Mouse (Mus musculus) testis, postnatal 10 days (tissue): ENCODE results near the gene Styxl1.

Experiments
- DNase-seq: peaks from one replicate; pipeline ENCODE4 v3.0.0; 2021; ENCODE audit warnings: low spot score

Styxl1 gene

DNA sequence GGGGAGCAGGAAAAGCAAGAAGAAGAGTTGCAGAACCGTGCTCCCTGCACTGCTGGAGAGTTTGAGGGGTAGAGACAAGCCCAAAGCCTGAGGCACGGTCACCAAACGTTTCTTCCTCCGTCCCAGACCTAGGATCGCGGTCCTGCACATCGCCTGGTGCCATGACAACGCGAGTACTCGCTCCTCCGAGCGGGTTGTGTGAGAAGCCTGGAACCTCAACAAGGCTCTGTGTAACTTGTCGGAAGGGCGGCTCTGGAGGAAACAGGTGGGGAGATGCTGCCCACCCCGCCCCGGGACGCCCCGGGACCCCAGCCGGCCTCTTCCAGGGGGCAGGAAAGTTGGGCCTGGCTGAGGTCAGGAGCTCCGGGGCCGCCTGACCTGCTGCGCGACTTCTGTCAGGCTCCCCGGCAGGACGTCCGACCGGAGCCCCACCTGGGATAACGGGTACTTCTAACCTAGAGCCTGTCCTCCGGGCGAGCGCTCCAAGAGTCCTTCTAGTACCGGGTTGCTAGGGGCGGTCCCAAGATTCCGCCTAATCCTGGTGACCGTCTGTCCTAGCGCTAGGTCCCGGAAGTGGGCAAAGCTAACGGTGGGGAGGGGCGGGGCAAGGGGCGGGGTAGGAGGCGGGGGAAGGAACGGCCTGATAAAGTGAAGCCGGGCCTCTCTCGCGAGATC lies at the start of gene Styxl1:
Gene Styxl1 (minus strand): TSS at position 590 of the 675 bp plus-strand sequence.
- DNase-seq = no peak

DNA sequence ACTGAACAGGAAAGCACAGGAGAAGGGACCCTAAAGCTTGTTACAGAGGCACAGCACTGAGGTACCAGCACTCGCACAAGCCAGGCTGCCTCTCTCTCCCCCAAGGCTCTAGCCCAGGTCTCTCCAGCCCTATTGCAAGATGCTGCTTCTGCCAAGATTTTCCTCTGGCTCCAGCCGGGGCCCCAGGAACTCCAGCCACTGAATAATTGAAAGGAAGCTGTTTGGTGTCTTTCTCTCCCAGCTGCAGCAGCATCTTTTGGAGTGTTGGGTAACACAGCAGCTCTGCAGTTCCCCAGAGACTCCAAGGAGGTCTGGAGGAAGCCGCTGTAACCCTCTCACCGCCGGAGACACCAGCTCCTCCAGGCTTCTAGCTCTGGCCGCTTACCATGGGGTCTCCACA lies 48.0 kb upstream of the Styxl1 start:
- no peak for DNase-seq

DNA sequence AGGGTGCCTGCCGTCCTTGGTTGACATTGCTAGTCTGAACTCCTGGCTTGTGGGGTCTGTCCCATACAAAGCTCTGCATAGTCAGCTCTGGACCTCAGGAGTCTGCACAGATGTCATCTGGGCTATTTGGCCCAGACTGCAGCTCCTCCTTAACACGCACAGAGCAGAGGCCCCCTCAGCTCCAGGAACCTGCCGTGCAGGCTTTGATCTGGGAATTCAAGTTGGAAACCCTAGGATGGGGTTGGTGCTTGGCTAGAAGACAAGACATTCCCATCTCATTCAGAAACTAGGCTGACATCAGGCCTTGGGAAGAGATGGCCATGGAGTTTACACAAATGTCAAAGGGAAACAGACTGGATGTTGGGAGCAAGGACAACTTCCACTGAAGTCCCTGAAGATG lies 46.3 kb upstream of the Styxl1 start:
- DNase-seq = no peak

DNA sequence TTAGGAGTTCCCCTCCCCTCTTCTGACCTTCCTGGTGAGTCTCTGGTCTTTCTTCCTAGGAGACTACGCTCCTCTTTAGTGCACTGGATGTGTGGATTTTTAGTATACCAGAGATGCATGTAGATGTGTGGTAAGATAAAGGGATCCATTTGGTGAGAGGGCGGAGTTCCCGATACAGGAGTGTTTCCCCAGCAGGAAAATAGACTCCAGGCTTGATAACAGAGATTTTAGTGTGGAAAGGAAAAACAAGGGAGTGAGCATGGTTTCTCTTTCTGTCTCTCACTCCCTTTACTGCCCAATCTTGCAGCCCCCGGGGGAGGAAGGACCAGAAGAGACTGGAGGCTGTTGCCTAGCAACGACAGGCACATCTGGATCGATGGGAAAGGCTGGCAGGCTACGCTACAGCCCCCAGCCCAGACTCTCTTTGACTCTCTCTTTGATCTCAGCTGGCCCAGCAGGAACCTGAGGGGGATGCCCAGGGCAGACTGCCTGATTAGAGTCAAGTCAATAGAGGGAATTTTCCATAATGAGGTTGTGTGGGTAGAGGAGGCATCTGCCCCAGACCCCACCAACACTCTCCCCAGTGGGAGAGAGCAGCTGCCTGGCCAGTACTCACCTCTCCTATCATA lies 44.2 kb upstream of the Styxl1 start:
- no peak for DNase-seq

DNA sequence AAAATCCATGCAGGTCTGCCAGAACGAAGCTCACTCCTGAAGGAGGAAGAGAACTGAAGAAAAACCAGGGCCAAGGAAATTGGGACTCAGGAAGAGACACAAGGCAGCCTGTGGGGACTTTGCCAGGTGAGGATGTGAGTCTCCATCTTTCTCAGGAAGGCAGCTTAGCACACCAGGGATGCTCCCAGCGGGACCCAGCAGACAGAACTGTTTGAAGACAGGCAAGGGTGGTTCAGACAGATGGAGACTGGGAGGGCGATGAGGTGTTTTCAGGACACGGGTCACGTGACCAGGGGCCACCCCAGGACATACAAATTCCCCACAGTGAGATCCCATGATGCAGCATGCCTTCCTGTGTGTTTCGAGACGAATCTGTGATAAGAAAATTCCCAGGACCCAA lies 40.3 kb upstream of the Styxl1 start:
- no peak for DNase-seq

DNA sequence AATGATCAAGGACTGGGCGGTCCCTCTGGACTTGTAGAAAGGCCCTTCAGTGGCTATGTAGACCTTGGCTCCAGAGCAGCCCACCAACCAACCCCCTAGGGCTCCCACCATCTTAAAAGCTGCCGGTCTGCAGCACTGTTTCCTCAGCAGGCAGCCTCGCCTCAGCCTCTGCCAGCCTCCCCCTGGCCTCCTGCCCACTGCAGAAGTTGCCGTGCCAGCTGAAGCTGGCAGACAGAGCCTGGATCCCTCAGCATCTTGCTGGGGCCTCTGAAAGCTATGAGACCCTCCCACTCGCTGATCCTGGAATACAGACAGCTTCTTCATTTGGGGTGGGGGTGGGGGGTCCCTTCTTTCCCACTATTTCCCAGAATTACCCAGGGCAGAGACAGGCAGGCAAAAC lies 34.8 kb upstream of the Styxl1 start:
- DNase-seq = no peak

DNA sequence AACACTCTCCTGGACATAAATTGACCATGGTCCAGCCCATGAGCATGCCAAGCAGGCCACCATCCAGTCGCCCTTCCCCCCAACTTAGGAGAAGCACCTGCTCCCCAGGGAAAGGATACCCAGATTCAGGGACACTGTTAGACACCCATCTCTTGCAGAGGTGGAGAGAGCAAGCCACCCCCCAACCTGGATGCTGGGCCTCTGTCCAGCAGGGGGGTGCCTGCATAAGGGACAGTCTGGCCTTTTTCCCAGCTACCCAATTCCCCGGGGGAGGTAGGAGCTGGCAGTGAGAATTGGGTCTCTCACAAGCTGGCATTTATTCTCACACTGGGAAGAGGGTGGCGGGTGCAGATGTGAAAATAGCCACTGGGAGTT lies 29.1 kb upstream of the Styxl1 start:
- no peak for DNase-seq

DNA sequence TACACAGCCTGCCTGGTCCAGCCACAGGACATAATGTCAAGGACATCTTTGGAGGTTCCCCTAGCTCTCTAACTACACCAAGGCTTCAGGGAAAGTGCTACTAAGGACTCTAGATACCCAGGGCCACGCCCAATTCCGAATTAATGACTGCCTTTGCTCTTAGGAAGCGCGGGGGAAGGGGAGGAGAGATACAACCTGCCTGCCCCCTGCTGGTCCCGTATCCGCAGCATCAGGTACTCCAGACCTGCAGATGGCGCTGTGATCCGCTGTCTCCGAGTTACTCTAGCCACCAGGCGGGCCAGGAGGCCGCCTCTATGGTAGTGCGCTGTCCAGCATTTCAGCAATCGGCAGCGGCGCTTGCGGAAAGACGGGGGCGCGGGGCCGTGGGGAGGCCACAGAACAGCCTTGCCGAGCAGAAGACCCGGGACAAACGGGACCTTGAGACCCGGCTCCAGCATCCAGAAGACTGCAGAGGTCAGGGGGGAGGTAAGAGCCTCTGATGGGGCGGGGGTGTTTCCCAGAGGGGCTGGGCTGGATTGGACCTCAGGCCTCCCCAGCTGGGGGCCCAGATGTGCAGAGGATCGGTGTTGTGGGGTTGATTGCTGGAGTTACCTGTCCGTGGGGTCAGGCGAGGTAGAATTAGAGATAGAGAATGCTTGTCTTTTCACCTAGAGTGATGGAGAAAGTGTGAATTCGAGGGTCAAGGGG lies 28.5 kb upstream of the Styxl1 start, which contains the start of gene Srrm3:
Gene Srrm3 (plus strand): TSS at position 336 of the 708 bp plus-strand sequence.
- peak; percentile 96 for DNase-seq

DNA sequence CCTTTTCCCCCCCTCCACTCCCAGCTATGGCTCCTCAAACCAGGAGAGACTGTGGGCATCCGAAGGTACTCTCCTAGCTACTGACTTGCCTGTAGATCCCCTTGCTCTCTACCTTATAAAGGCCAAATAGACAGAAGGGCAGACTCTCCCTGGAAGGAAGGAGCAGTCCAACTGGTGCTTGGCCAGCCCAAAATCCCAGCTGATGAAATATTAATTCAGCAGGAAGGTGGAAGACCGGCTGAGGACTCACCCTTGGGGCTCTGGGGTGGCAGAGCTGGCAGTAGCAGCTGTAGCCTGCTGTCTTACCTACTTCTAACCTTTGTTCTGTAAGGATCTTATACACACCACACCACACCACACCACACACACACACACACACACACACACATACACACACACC lies 26.6 kb upstream of the Styxl1 start:
- no peak for DNase-seq

DNA sequence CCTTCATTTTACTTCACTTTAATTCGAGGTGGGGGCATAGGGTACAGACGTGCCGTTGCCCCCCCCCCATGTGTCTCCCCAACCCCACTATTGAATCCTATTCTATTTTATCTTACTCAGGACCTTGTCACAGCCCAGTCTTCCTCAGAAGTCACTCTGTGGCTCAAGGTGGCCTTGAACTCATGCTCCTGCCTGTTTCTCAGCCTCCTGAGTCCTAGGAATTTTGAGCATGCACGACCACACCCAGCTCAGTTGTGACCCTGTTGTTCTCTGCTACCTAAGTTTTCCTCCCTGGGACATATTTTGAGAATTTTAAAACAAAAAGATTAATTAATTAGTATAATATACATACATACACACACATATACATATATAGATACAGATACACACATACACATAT lies 25.5 kb upstream of the Styxl1 start:
- DNase-seq = no peak

DNA sequence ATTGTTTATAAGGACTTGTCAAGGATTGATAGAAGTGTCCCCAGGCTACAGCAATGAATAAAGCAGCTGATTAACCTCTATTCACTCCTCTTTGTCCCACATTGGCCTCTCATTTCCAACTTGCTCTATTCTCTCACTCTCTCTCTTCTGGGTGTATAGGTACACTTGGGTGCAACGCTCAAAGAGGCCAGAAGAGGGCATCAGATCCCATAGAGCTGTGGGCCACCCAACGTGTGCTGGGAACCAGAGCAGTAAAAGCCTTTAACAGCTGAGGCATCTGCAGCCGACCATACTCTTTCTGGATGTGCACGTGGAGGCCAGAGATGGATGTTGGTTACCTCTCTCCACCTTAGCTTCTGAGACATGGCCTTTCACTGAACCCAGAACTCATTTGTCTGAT lies 24.9 kb upstream of the Styxl1 start:
- no peak for DNase-seq

DNA sequence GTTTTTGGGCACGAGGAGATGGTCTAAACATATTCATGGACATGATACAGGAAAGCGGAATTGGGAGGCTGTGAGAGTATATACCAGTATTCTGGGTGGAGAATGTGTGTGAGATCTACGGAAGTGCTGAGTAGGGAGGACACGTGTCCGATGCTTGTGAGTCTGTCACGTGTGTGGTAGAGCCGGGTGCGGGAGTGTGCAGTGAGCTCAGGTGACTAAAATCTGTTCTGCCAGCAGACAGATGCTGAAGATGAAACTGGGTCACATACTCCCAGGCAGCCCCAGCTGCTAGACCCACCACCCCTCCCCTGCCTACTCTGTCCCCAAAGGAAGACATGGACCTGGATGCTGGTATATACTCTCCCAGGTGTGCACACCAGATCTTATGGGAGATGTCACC lies 24.5 kb upstream of the Styxl1 start:
- DNase-seq = no peak

DNA sequence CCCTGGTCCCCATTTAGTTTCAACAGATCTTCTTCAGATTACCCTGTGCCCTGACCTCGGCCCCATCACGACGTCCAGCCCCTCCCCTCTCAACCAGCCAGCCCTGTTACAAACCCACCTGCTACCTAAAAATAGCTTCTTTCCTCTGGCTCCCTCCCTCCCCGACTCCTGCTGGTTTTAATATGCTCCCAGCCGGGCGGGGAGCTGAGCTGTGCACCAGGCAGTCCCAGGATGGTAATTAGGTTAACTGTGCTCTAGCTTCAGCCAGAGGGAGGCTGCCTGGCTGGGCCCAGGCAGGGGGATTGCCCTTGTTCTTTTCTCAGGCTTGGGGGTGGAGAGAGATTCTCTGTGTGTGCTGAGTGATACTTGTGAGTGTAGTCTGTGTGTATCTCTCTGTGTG lies 22.7 kb upstream of the Styxl1 start:
- no peak for DNase-seq

DNA sequence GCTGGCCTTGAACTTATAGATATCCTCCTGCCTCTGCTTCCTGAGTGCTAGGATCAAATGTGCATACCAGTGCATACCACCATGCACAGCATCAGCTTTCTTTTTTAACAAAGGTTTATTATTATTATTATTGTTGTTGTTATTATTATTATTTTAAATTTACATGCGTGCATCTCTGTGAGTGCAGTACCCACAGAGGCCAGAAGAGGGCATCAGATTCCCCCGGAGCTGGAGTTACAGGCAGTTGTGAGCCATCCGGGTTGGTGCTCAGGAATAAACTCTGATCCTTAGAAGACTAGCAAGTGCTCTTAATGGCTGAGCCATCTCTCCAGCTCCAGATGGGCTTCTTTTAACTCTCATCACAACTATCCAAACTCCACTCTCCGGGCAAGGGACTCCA lies 21.6 kb upstream of the Styxl1 start:
- peak; percentile 62 for DNase-seq

DNA sequence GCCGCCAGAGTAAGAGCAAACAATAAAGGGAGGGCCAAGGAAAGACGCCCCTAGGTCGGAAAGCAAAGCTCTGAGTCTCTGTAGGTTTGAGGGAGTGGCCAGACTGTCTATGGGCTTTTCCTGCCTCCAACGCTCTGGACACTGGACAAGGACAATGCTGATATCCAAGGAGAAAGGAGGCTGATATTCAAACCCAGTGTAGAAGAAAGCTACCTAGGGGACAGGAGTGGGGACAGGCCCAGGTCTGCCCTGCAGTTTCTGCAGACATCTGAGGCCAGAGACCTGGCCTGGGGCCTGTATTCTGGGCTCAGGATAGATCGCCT lies 16.6 kb upstream of the Styxl1 start:
- DNase-seq = no peak

DNA sequence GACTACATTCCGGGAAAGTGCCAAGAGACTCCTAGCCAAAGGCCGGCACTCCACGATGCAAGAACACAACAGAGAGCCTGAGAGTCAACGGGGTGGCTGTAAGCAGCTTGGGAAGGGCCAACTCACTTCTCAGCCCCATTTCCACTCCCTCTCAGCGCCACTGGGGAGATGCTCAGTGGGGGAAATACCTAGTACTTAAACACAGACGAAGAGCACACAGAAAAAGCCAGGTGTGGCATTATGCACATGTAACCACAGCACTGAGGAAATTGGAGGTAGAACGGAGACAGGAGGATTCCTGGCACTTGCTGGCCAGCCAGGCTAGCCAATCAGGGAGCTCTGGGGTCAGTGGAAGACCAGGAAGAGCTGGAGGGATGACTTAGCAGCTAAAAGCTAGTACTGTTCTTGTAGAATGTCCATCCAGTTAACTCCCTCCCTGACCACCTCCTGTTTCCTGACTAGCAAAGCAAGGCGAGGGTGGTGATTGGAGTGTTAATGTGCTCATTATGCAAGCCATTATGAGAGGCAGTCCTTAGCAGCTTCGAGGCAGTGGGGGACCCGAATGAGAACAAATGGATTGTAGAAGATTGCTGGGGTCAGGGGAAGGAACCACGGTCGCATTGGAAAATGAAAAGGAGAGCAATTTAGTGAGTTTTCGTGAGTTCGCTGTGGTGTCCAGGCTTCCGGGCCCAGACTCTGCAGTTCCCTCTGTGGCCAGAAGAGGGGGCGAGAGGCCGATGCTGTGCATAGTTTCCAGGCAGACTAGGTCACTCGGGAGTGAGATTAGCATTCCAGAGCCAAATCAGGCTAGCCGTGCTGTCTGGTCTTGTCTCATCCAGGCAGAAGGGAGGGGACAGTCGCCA lies 16.0 kb upstream of the Styxl1 start:
- DNase-seq = peak; percentile 93

DNA sequence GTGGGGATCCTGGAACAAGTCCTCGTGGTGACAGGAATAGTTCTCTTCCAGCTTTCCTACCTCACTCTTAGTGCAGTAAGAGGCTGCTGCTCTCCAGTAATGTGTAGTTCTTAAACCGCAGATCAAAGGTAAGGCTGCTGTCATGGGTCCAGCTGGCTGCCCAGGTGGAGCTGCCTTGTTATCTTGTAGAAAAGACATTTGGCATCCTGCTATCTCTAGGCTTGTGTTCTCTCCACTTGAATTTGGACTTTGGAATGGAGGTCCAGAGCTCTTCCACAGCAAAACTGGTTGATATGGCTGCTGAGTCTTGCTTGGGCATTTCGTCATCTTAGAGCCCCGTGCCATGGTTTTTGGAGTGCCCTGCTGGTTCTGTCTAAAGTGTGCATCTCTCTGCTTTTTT lies 4.7 kb upstream of the Styxl1 start:
- DNase-seq = no peak

DNA sequence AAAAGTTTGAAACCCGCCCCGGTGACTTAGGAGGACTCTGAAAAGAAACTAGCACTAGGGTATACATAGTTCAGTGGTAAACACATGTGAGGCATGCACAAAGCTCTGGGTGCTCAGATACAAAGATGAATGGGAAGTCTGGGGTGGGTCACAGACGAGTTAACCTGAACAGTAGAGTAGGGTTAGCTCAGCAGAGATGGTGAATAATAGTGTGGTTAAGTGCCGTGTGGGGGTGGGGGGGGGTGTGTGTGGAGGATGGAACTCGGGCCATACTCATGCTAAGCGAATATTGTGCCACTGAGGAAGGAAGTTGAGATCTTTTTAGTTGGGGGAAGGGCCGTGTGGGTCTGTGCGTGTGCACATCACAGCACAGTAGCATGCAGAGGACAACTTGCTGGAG lies 2.1 kb upstream of the Styxl1 start:
- no peak for DNase-seq

DNA sequence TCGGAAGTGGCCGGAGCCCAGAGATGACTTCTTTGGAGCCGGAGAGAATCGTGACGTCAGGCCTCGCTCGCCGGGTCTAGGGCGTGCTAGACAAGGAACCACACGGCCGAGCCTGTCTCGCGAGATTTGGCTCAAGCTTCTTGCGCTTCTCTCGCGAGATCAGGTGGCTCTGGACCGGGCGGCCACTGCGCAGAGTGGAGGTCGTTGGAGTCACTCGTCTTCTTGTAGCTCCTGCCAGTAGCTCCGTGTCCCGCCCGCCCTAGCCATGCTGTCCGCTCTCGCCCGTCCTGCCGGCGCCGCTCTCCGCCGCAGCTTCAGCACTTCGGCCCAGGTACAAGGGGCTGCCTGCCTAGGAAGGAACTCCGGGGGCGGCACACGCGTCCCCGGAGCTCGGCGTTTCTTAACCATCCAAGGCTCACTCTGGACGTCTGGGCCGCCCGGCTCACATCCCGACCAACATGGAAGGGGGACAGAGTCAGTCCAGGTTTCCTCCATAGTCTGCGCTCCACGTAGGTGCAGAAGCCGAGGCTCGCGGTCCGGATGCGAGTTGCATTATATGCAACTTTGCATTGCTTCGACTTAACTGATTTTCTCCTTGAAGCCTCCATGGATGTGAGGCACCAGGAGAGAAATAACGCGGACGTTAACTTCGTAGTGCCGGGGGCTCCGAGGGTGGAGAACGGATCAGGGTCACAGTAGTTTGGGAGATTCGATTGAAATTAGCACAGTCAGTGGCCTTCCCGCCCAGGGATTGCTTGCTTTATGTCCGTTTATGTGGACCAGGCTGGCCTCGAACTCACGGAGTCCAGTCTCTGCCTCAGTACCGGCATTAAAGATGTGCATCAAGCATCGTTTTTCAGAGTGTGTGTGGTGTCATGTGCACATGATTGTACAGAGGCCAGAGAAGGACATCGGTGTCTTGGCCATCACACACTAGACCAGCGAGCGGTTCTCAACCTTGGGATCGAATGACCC lies 573 bp upstream of the Styxl1 start, which contains the start of gene Mdh2:
Gene Mdh2 (plus strand): TSS at position 10 of the 975 bp plus-strand sequence.
- peak; percentile 99 for DNase-seq

DNA sequence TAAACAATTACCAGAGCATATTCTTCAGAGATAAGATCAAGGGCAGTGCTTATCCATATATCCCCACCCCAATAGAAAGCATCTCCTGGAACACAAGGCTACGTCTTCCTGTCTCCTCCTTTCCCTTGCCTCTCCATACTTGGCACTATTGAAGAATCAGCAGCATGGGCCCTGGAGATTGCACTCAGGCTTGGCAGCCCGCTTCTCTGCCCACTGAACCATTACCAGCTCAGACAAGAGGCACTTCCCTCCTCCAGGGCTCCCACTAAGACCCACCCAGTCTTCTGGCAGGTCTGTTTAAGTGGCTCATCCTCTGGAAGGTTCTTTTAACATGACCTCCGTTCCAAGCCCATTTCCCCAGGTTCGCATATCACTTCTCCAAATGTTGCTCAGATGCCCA lies 1.6 kb downstream of the Styxl1 start:
- DNase-seq = no peak

DNA sequence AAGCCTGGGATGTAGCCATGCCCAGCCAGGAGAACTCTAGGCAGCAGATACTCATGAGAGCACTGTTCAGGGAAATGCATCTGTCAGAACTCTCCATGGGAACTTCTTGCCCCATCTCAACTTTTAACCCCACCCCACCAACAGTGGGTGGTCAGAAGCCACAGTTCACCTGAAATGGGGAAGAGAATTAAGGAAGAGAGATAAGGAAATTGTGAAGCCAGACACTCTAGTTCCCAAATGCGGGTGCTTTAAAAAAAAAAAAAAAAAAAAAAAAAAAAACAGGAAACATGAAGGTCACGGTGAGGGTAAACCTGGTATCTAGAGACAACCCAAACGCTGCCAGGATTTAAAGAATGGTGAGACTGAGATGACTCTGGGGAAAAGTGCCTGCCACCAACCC lies 5.7 kb downstream of the Styxl1 start:
- DNase-seq = no peak
